Mouse (Mus musculus) heart, postnatal 36 days (tissue): Measurements from ENCODE around the gene Sgf29. TPM values are rescaled to one million over a fixed set of nuclear protein-coding genes. Genes with fewer than 3 reads are reported as not detected.

Source experiments
- DNase-seq, 2 experiments: peaks; one replicate each; pipeline ENCODE4 v3.0.0; 2021 to 2022
- intact Hi-C: fragments of 180-260 bp; cut with DNase I; formaldehyde crosslinking; loops from one replicate; pipeline ENCODE4 v1.15.1; 2025
- total RNA-seq, 2 experiments: library from RNA; stranded (reverse); gene quantifications; 2 replicates each; pipeline ENCODE4 v1.2.3; 2021

Sgf29 gene
- total RNA-seq, 2 experiments from 2014 or later = 21.8 to 25.2 TPM

- DNase-seq = no peak
- intact Hi-C loops = no loop called here
Observed at GRCm38 (mm10) chr7:126702358-126702757, 53.2 kb downstream of the Sgf29 start.

- no peak for DNase-seq
- intact Hi-C loops = no loop called here
Observed at GRCm38 (mm10) chr7:126702861-126703756, 54.0 kb downstream of the Sgf29 start.

GRCm38 (mm10) chr7:126703757-126704077 is 54.6 kb downstream of the Sgf29 start:
- intact Hi-C loops = no loop called here
- DNase-seq = no peak

GRCm38 (mm10) chr7:126704121-126704980 is 55.2 kb downstream of the Sgf29 start:
- intact Hi-C loops = no loop called here

GRCm38 (mm10) chr7:126707442-126708174 is 58.5 kb downstream of the Sgf29 start, which contains the start of gene Coro1a:
TSS of gene Coro1a (minus strand) at chr7:126707787.
- DNase-seq = no peak
- intact Hi-C loops = no loop called here

More at GRCm38 (mm10) chr7:126704121-126704980, 55.2 kb downstream of the Sgf29 start:
- DNase-seq = peak; percentile 69 to 75

GRCm38 (mm10) chr7:126708175-126708952 is 59.3 kb downstream of the Sgf29 start:
- intact Hi-C loops = no loop called here
- no peak for DNase-seq

GRCm38 (mm10) chr7:126710266-126710665 is 61.2 kb downstream of the Sgf29 start:
- intact Hi-C loops = no loop called here
- DNase-seq = no peak

GRCm38 (mm10) chr7:126711910-126712309 is 62.8 kb downstream of the Sgf29 start:
- intact Hi-C loops = no loop called here
- DNase-seq = no peak

GRCm38 (mm10) chr7:126715679-126716078 is 66.6 kb downstream of the Sgf29 start:
- intact Hi-C loops = no loop called here
- no peak for DNase-seq

- no peak for DNase-seq
- intact Hi-C loops = no loop called here
Observed at GRCm38 (mm10) chr7:126717566-126717965, 68.5 kb downstream of the Sgf29 start.

- intact Hi-C loops = no loop called here
- DNase-seq = no peak
Observed at GRCm38 (mm10) chr7:126718787-126719337, 69.8 kb downstream of the Sgf29 start.

GRCm38 (mm10) chr7:126721635-126722034 is 72.5 kb downstream of the Sgf29 start:
- intact Hi-C loops = no loop called here
- no peak for DNase-seq

Other genes starting within 250 kb of the Sgf29 start
- gene Cd19, start 234.4 kb upstream of the Sgf29 start, total RNA-seq = 1 to 10 TPM in 1 of 2 experiments, under 1 TPM in 1; 0.44 to 1.5 TPM
- gene Rabep2, start 220.6 kb upstream of the Sgf29 start, total RNA-seq = 1 to 10 TPM; 7.5 to 9.0 TPM
- gene Atp2a1, start 186.2 kb upstream of the Sgf29 start, total RNA-seq = 1 to 10 TPM; 1.1 to 1.2 TPM
- 10 to 100 TPM; 40.0 to 42.2 TPM for gene Sh2b1, start 173.9 kb upstream of the Sgf29 start, total RNA-seq
- gene Tufm, start 161.9 kb upstream of the Sgf29 start, total RNA-seq = 100 to 1,000 TPM; 287 to 327 TPM
- 10 to 100 TPM; 37.1 to 37.9 TPM for gene Atxn2l, start 145.9 kb upstream of the Sgf29 start, total RNA-seq
- gene Eif3c, start 82.9 kb upstream of the Sgf29 start, total RNA-seq = 100 to 1,000 TPM; 156 to 157 TPM
- gene Apobr, start 64.4 kb upstream of the Sgf29 start, total RNA-seq = under 1 TPM; 0.41 to 0.53 TPM
- gene Cln3, start 63.5 kb upstream of the Sgf29 start, total RNA-seq = 10 to 100 TPM; 14.8 to 16.3 TPM
- not detected for gene Il27, start 54.4 kb upstream of the Sgf29 start, total RNA-seq
- gene Nupr1, start 18.4 kb upstream of the Sgf29 start, total RNA-seq = 1 to 10 TPM; 7.2 to 9.9 TPM
- 10 to 100 TPM; 30.3 to 43.0 TPM for gene Sult1a1, start 27.1 kb downstream of the Sgf29 start, total RNA-seq
- 10 to 100 TPM; 47.0 to 60.8 TPM for gene Bola2, start 46.1 kb downstream of the Sgf29 start, total RNA-seq
- 1 to 10 TPM; 4.4 to 5.9 TPM for gene Slx1b, start 46.5 kb downstream of the Sgf29 start, total RNA-seq
- 1 to 10 TPM; 7.8 to 9.9 TPM for gene Coro1a, start 58.5 kb downstream of the Sgf29 start, total RNA-seq
- 10 to 100 TPM; 61.0 to 62.2 TPM for gene Mapk3, start 110.3 kb downstream of the Sgf29 start, total RNA-seq
- 1 to 10 TPM; 1.6 TPM for gene Gdpd3, start 117.0 kb downstream of the Sgf29 start, total RNA-seq
- 100 to 1,000 TPM in 1 of 2 experiments, 10 to 100 TPM in 1; 91.4 to 110 TPM for gene Ypel3, start 127.6 kb downstream of the Sgf29 start, total RNA-seq
- gene Tbx6, start 132.2 kb downstream of the Sgf29 start, total RNA-seq = under 1 TPM; 0.24 to 0.44 TPM
- gene Ppp4c, start 143.2 kb downstream of the Sgf29 start, total RNA-seq = 10 to 100 TPM; 36.1 to 36.5 TPM
- gene Fam57b, start 148.4 kb downstream of the Sgf29 start, total RNA-seq = 1 to 10 TPM; 8.2 to 9.7 TPM
- not detected for gene 4930451I11Rik, start 182.3 kb downstream of the Sgf29 start, total RNA-seq
- not detected for gene Doc2a, start 198.1 kb downstream of the Sgf29 start, total RNA-seq
- 1 to 10 TPM; 6.1 to 6.6 TPM for gene Hirip3, start 212.7 kb downstream of the Sgf29 start, total RNA-seq
- gene Ino80e, start 213.1 kb downstream of the Sgf29 start, total RNA-seq = 10 to 100 TPM; 21.2 to 21.8 TPM
- gene Taok2, start 235.4 kb downstream of the Sgf29 start, total RNA-seq = 10 to 100 TPM; 39.5 to 43.2 TPM